Mouse (Mus musculus) lung, embryonic 15.5 days (tissue): ENCODE data around the gene Kcnt2. TPM values are rescaled to one million over a fixed set of nuclear protein-coding genes. Genes with fewer than 3 reads are reported as not detected.

Source experiments
- ATAC-seq: fragments of 200-750 bp; cut with Nextera tagmentation; 2 replicates; pipeline ENCODE4 v1.8.0; 2017; ENCODE audit warnings: moderate number of reproducible peaks, borderline replicate concordance; ENCODE audit not compliant: low FRiP score, low TSS enrichment; ENCODE audit errors: extremely low read depth
- H3K27ac ChIP-seq: fragments of 300-500 bp; sonication (generic); 2 replicates; pipeline ENCODE4 v1.5.1; 2015; ENCODE audit warnings: moderate library complexity, mild to moderate bottlenecking, inconsistent platforms
- H3K27me3 ChIP-seq: fragments of 300-500 bp; sonication (generic); 2 replicates; pipeline ENCODE4 v1.6.1; 2015; ENCODE audit warnings: inconsistent platforms
- H3K36me3 ChIP-seq: fragments of 300-500 bp; sonication (generic); 2 replicates; pipeline ENCODE4 v1.6.1; 2015; ENCODE audit warnings: inconsistent platforms
- H3K4me1 ChIP-seq: fragments of 300-500 bp; sonication (generic); 2 replicates; pipeline ENCODE4 v1.6.1; 2015; ENCODE audit warnings: inconsistent platforms
- H3K4me2 ChIP-seq: fragments of 300-500 bp; sonication (generic); 2 replicates; pipeline ENCODE4 v1.6.1; 2015; ENCODE audit warnings: inconsistent platforms, mild to moderate bottlenecking, moderate library complexity
- H3K4me3 ChIP-seq: fragments of 300-500 bp; sonication (generic); 2 replicates; pipeline ENCODE4 v1.5.1; 2015; ENCODE audit warnings: mild to moderate bottlenecking, inconsistent platforms
- H3K9ac ChIP-seq: fragments of 300-500 bp; sonication (generic); 2 replicates; pipeline ENCODE4 v1.6.1; 2015; ENCODE audit warnings: inconsistent platforms
- H3K9me3 ChIP-seq: fragments of 300-500 bp; sonication (generic); 2 replicates; pipeline ENCODE4 v1.6.1; 2016; ENCODE audit warnings: inconsistent platforms
- WGBS: fragments of 180-500 bp; shearing (Covaris S2); methylation state at CpG from one replicate; pipeline ENCODE4 v1.1.7; 2015; 5-methylcytosine and 5-hydroxymethylcytosine counted together
- polyA plus RNA-seq: library from polyadenylated mRNA; unstranded; fragments of >200 nt; fragmentation: Nextera tagmentation; extraction: Ambion mirVana; gene quantifications from 2 replicates; pipeline ENCODE4 v1.2.1, GENCODE M21; 2015

Kcnt2 gene
- polyA plus RNA-seq, 1 experiment from 2014 or later, result 0.59 TPM

DNA sequence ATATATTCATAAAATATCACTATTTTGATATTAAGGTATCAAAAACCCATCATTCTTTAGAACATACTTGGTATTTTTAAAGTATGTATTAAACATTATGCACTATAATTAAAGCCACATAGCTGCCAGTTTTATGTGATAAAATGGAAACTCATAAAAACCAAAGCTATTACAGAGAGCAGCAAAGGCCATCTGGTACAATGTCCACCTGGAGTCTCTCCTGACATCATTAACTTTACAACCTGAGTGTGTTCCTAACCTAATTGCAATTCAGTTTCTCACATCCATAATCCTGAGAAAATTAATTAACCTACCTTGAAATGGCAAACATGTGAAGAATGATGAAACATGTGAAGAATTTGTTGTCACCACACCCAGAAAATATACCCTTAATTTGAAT, 288.9 kb downstream of the Kcnt2 start:
- Histone ChIP-seq H3K27me3 (no peaks in the 10 kb centered on the region), H3K4me2 (no peak overlapping the region), H3K9me3 (no peaks in the 10 kb centered on the region), H3K36me3 (no peaks in the 10 kb centered on the region), H3K4me1 (no peaks in the 10 kb centered on the region), H3K27ac (no peak overlapping the region), H3K4me3 (no peak overlapping the region), H3K9ac (no peak overlapping the region)
- no peak for ATAC-seq

DNA sequence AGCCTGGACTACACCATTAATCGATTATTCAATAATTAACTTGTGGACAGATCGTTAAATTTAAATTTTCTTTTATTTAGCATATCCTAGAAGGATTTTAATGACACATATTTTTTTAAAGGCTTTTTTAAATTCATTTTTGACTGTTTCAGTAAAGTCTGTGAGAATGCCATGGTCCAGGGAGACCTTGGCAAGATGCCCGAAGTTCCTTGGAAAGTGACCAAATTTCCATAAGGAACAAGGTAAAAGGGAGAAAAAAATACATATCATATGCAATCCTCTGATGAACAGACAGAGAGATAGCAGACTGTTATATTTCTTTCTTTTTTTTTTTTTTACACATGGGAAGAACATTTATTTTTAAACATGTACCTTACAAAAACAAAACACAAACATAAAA, 296.1 kb downstream of the Kcnt2 start:
- Histone ChIP-seq H3K27me3 (no peaks in the 10 kb centered on the region), H3K36me3 (no peaks in the 10 kb centered on the region), H3K4me3 (no peak overlapping the region), H3K9me3 (no peaks in the 10 kb centered on the region), H3K27ac (no peak overlapping the region), H3K4me2 (no peak overlapping the region), H3K4me1 (no peaks in the 10 kb centered on the region), H3K9ac (no peak overlapping the region)
- WGBS, result 68% methylated on average over 3 of the region's 3 CpGs
- no peak for ATAC-seq

DNA sequence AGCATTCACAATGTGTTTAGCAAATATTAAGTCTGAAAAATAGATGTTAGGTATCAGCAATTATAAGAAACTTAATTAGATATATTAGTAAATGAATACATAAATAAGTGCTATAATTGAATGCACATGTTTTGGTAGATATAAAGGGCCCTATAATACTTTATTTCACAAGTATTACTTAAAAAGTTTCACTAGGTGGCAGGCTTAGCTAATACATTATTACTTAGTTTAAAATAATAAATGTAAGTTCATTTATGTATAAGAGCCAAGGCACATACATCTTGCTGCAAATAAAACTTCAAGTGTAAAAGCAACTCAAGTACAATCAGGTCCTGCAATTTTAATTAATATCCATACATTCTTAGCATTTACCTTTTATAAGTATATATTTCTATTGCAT, 302.8 kb downstream of the Kcnt2 start:
- no peak overlapping the region for H3K4me2 ChIP-seq
- no peak overlapping the region for H3K9ac ChIP-seq
- H3K27me3 ChIP-seq, result no peaks in the 10 kb centered on the region
- no peak for ATAC-seq
- no peaks in the 10 kb centered on the region for H3K9me3 ChIP-seq
- H3K27ac ChIP-seq, result no peak overlapping the region
- no peak overlapping the region for H3K4me3 ChIP-seq
- no peaks in the 10 kb centered on the region for H3K4me1 ChIP-seq
- no peaks in the 10 kb centered on the region for H3K36me3 ChIP-seq

DNA sequence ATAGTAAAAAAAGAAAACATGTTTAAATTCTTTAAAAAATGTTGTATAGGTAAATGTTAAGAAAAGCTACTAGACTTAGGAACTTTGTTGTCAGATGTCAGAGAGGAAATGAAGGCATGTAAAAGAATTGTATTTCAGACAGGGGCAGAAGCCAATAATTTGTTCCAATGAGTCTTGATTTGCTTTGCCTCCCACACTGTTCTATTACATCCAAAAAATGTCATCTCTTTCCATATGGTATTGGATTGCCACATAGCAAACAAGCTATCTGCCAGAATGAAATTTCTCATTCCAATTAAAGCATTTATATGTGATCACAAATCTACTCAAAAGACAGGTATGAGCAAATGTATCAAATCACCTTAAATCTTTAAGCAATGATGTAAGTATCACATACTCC, 314.8 kb downstream of the Kcnt2 start:
- no peaks in the 10 kb centered on the region for H3K27me3 ChIP-seq
- H3K9ac ChIP-seq, result no peak overlapping the region
- H3K36me3 ChIP-seq, result no peaks in the 10 kb centered on the region
- no peak overlapping the region for H3K4me2 ChIP-seq
- H3K4me3 ChIP-seq, result no peak overlapping the region
- no peaks in the 10 kb centered on the region for H3K4me1 ChIP-seq
- no peak for ATAC-seq
- H3K9me3 ChIP-seq, result no peaks in the 10 kb centered on the region
- no peak overlapping the region for H3K27ac ChIP-seq

DNA sequence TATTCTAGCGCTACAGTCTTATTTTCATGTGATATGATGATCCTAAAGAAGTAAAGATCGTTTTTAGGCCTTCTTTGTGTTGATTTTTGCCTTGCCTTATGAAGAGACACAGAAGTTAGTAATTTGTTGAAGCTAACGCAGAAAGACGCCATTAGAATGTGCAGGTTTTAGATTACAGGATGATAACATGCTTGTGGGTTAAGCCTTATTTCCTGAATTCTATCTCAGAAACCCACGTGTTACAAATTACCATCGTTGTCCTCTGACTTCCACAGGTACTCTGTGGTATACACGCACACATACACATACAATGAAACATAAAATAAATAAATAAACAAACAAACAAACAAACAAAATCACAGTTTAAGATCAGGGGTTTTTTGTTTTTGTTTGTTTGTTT, 326.2 kb downstream of the Kcnt2 start:
- 74% methylated on average over 7 of the region's 7 CpGs for WGBS
- no peaks in the 10 kb centered on the region for H3K9me3 ChIP-seq

DNA sequence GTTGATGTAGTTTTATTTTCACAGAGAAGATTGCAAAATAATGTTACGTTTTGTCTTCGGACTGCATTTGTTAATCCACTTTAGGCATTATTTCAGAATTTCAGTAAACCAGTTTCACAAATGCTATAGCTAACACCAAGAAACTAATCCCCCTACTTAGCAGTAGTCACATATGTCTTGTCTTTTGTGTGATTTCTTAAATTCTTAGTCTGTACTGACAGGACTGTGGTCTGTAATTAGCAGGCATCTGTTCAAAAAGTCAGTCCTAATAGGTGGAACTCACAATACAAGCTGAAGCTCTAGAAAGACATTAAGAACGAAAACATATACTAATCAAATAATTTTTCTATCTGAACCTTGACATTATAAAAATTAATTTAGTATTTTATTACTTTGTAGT, 332.6 kb downstream of the Kcnt2 start:
- no peak overlapping the region for H3K4me3 ChIP-seq
- H3K9me3 ChIP-seq, result no peaks in the 10 kb centered on the region
- no peak for ATAC-seq
- no peak overlapping the region for H3K4me2 ChIP-seq
- no peak overlapping the region for H3K27ac ChIP-seq
- WGBS, result 84% methylated on average over 3 of the region's 3 CpGs
- H3K27me3 ChIP-seq, result no peaks in the 10 kb centered on the region
- H3K9ac ChIP-seq, result no peak overlapping the region
- no peaks in the 10 kb centered on the region for H3K4me1 ChIP-seq
- H3K36me3 ChIP-seq, result no peaks in the 10 kb centered on the region

More for the DNA sequence above, 326.2 kb downstream of the Kcnt2 start:
- Histone ChIP-seq H3K4me2 (no peak overlapping the region), H3K9ac (no peak overlapping the region), H3K27ac (no peak overlapping the region), H3K4me3 (no peak overlapping the region), H3K27me3 (no peaks in the 10 kb centered on the region), H3K4me1 (no peaks in the 10 kb centered on the region), H3K36me3 (no peaks in the 10 kb centered on the region)
- ATAC-seq, result no peak

DNA sequence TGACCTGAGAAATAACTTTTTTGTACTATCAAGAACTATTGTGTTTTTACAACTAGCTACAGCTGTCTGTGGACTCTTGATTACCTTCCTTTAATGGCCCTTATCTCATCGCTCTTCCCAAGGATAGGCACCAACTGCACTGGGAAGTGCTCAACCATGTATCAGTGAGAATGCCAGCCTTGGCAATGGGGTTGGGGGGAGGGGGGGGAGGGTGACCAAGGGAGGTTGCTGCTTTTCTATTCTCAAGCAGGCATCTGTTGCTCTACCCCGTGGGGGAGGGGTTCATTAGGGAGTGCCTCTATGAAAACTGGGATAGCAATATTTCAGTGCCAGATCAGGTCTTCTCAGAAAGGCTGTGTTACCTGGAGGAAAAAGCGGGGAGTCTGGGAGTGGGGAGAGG, 342.3 kb downstream of the Kcnt2 start:
- 70% methylated on average over 3 of the region's 3 CpGs for WGBS
- Histone ChIP-seq H3K9ac (no peak overlapping the region), H3K4me2 (no peak overlapping the region), H3K4me3 (no peak overlapping the region), H3K36me3 (no peaks in the 10 kb centered on the region), H3K9me3 (no peaks in the 10 kb centered on the region), H3K27me3 (no peaks in the 10 kb centered on the region), H3K4me1 (no peaks in the 10 kb centered on the region), H3K27ac (no peak overlapping the region)
- no peak for ATAC-seq

DNA sequence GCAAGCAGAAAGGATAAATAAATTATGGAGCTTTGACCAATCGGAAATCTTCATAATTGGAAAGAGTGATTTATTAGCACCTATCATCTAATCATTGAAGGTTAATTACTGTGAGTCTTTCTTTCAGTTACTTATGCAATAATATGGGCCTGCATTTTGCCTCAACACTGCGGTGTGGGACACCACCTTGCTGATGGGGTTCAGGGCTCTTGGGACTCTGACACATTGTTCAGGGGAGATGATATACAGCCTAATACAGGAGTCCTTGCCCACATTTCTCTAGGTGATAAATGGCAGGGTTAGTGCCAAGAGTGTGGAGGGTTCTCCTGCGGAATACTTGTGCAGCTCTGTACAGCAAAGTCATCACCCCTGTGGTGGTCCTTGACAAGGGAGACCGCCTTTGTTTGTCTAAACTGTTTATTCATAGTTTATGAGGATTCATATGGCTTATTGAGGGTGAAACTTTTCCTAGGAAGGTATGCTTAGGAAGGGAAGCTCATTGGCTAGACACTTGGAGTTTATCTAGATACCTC, 362.9 kb downstream of the Kcnt2 start:
- Histone ChIP-seq H3K9ac (no peak overlapping the region), H3K27ac (no peak overlapping the region), H3K4me1 (no peaks in the 10 kb centered on the region), H3K4me3 (no peak overlapping the region), H3K36me3 (no peaks in the 10 kb centered on the region), H3K27me3 (no peaks in the 10 kb centered on the region), H3K9me3 (no peaks in the 10 kb centered on the region), H3K4me2 (no peak overlapping the region)
- no peak for ATAC-seq
- 83% methylated on average over 4 of the region's 4 CpGs for WGBS

DNA sequence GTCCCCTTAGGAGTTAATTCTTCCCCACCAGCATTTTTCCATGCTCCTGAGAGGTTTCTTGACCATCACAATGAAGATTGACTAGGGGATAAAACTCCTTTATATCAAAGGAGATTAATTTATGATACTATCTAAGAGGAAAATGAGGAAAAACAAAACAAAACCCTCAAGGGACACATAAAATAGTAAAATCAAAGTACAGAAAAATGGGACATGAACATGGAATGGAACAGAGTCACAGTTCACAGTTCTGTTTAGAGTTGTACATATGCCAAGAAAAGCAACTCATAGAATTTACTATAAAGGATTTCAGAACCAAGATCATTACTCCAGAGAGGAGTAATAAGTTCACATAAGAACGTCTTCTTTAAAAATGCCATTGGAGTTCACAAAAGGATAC, 367.1 kb downstream of the Kcnt2 start:
- Histone ChIP-seq H3K4me2 (no peak overlapping the region), H3K36me3 (no peaks in the 10 kb centered on the region), H3K27me3 (no peaks in the 10 kb centered on the region), H3K9ac (no peak overlapping the region), H3K4me3 (no peak overlapping the region), H3K27ac (no peak overlapping the region), H3K9me3 (no peaks in the 10 kb centered on the region), H3K4me1 (no peaks in the 10 kb centered on the region)
- no peak for ATAC-seq
- 74% methylated on average over 1 of the region's 1 CpGs for WGBS

DNA sequence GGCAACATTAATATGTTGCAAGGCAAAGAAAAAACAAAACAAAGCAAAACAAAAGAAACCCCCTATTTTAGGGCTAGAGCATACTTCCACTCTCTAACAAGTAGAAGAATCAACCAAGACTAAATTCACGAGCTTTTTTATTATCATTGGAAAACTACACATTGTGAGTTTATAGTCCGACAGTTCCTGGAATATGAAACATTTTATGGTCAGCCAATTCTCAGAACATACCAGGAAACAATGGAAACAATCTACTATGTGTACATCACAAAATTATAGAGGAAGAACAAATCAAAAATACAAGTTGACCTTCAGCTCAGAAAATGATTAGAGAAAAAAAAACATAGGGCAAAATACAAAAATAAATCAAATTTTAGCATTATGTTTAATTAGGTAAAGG, 368.9 kb downstream of the Kcnt2 start:
- 68% methylated on average over 2 of the region's 2 CpGs for WGBS
- Histone ChIP-seq H3K4me2 (no peak overlapping the region), H3K4me3 (no peak overlapping the region), H3K4me1 (no peaks in the 10 kb centered on the region), H3K27me3 (no peaks in the 10 kb centered on the region), H3K27ac (no peak overlapping the region), H3K36me3 (no peaks in the 10 kb centered on the region), H3K9me3 (no peaks in the 10 kb centered on the region), H3K9ac (no peak overlapping the region)
- no peak for ATAC-seq

DNA sequence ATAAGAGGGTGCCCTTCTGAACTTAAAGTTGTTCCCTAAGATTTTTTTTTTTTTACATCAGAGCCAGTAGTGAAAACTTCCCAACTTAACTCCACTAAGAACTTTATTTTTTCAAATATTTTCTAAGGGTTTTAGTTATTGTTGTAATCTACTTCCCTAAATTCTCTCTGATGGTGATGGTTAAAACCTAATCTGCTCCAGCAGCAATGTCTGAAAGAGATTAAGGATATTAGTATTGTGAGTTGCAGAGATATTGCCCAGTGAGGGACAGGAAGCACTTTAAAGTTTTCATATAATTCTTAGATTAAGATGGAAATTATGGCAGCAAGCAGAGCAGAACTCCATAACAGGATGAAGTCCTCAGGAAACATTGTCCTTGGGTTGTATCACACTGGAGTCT, 372.2 kb downstream of the Kcnt2 start:
- H3K9me3 ChIP-seq, result no peaks in the 10 kb centered on the region
- H3K36me3 ChIP-seq, result no peaks in the 10 kb centered on the region
- ATAC-seq, result no peak
- H3K4me3 ChIP-seq, result no peak overlapping the region
- H3K4me1 ChIP-seq, result no peaks in the 10 kb centered on the region
- H3K9ac ChIP-seq, result no peak overlapping the region
- H3K27ac ChIP-seq, result no peak overlapping the region
- H3K27me3 ChIP-seq, result no peaks in the 10 kb centered on the region
- no peak overlapping the region for H3K4me2 ChIP-seq

DNA sequence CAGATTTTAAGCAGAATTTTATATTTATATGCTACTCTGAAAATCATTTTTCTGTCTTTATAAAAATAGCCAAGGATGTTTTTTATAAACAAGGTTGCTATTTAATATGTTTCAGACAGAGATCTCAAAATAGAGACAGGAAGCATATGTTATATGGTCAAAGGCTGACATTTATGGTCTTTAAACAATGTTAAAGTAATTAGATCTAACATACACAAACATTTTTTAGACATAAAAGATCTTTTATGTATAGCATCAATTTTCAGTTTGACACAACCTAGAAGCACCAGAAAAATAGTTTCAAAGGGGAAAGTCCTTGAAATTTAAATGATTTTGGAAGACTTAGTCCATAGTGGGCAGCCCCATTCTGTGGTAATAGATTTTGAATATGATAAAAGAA, 379.0 kb downstream of the Kcnt2 start:
- no peak overlapping the region for H3K9ac ChIP-seq
- H3K4me3 ChIP-seq, result no peak overlapping the region
- H3K9me3 ChIP-seq, result no peaks in the 10 kb centered on the region
- no peaks in the 10 kb centered on the region for H3K27me3 ChIP-seq
- no peaks in the 10 kb centered on the region for H3K36me3 ChIP-seq
- H3K27ac ChIP-seq, result no peak overlapping the region
- no peak for ATAC-seq
- no peak overlapping the region for H3K4me2 ChIP-seq
- H3K4me1 ChIP-seq, result no peaks in the 10 kb centered on the region

DNA sequence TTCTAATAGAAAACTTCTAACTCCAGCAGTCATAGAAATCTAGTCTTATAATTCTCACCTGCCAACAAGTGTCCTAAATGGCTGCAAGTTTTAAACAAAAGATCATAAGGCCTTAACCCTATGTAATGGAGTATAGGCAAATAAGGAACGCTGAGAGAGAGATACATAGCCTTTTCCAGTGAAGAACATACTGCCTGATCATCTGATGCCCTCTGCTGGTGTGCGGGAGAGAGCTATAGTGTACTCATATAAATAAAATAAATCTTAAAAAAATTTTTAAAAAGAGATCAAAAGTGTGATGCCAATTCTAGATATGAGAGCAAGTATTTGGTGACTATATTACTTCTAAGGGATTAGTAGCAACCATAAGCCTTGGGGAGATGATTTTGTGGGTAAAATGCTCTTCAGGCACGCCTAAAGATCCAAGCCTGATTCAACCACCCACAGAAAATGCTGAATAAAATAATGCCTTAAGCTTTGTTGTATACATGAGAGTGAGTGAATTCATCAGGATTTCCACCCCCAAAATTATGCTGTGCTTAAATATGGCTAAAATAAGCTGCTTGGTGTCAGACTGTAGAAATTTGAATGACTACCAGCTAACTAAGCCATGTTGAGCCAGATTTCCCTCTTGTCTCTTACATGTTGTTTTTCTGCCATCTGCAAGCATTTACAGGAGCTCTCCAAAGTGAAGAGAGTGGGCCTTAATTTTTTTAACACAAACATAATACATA, 413.8 kb downstream of the Kcnt2 start:
- H3K4me2 ChIP-seq, result no peak overlapping the region
- 56% methylated on average over 3 of the region's 3 CpGs for WGBS
- no peaks in the 10 kb centered on the region for H3K27me3 ChIP-seq
- H3K36me3 ChIP-seq, result no peaks in the 10 kb centered on the region
- H3K27ac ChIP-seq, result no peak overlapping the region
- H3K4me3 ChIP-seq, result no peak overlapping the region
- H3K4me1 ChIP-seq, result no peaks in the 10 kb centered on the region
- no peaks in the 10 kb centered on the region for H3K9me3 ChIP-seq
- ATAC-seq, result no peak
- no peak overlapping the region for H3K9ac ChIP-seq
